In genomic region chrX:133688840-133689239, GRCm38 (mm10) we compare ENCODE assay signal across 8 mouse cellular contexts. TPM values are rescaled to one million over a fixed set of nuclear protein-coding genes. Genes with fewer than 3 reads are reported as not detected.
A peak's percentile ranks its signal among the peaks of the same experiment; 100 is the strongest.
DNase-seq lines count a peak whose midpoint lies in the region; ATAC-seq and TF ChIP-seq lines count a peak whose summit lies in the region.

Gene Pcdh19, minus strand, starts transcription at chrX:133688987.

- DNase-seq in thymus, adult 2 months, result peak; percentile 8
- DNase-seq in thymus, postnatal 0 days (ENCODE audit: low spot score), result no peak
- peak; percentile 90 for DNase-seq in embryonic facial prominence, embryonic 10.5 days (ENCODE audit: low spot score)
- DNase-seq in heart, adult 11 months, result peak; percentile 99
- peak; percentile 82 for DNase-seq in stomach, postnatal 0 days (ENCODE audit: low spot score)

- under 1% methylated on average over 16 of the region's 26 CpGs for WGBS in thymus, adult 2 months
- 20% methylated on average over 26 of the region's 26 CpGs for WGBS in embryonic facial prominence, embryonic 10.5 days
- 8% methylated on average over 21 of the region's 26 CpGs for WGBS in intestine, postnatal 0 days
- WGBS in limb, embryonic 12.5 days, result 26% methylated on average over 19 of the region's 26 CpGs
- WGBS in midbrain, embryonic 13.5 days, result 25% methylated on average over 16 of the region's 26 CpGs
- WGBS in stomach, postnatal 0 days, result 12% methylated on average over 16 of the region's 26 CpGs

- peak within 1 kb of the TSS; percentile 37 for H3K4me3 ChIP-seq in thymus, adult 2 months (ENCODE audit: control insufficient read depth, insufficient read depth, low read length)
- peak within 1 kb of the TSS; percentile 64 for H3K4me3 ChIP-seq in embryonic facial prominence, embryonic 10.5 days
- H3K4me3 ChIP-seq in intestine, postnatal 0 days (ENCODE audit: low read depth, low read length), result peak within 1 kb of the TSS; percentile 48
- H3K4me3 ChIP-seq in limb, embryonic 12.5 days (replicated peaks), result peak within 1 kb of the TSS; percentile 53
- peak within 1 kb of the TSS; percentile 58 for H3K4me3 ChIP-seq in midbrain, embryonic 13.5 days (replicated peaks)
- H3K4me3 ChIP-seq in stomach, postnatal 0 days (ENCODE audit: low read depth, low read length), result peak within 1 kb of the TSS; percentile 46

- no peak for TF ChIP-seq POLR2A in thymus, adult 2 months (IDR thresholded peaks at IDR 0.05; ENCODE audit: control insufficient read depth, extremely low read depth, insufficient read depth, low read length, poor library complexity)

- H3K4me2 ChIP-seq in intestine, postnatal 0 days (replicated peaks; ENCODE audit: low read depth), result peak within 1 kb of the TSS; percentile 76
- peak within 1 kb of the TSS; percentile 75 for H3K4me2 ChIP-seq in limb, embryonic 12.5 days
- H3K4me2 ChIP-seq in midbrain, embryonic 13.5 days (replicated peaks), result peak within 1 kb of the TSS; percentile 77
- H3K4me2 ChIP-seq in stomach, postnatal 0 days (replicated peaks; ENCODE audit: low read depth), result peak within 1 kb of the TSS; percentile 72

- no peak within 1 kb of the TSS for H3K27ac ChIP-seq in thymus, adult 2 months (ENCODE audit: control insufficient read depth, insufficient read depth, low read length)
- peak within 1 kb of the TSS; percentile 76 for H3K27ac ChIP-seq in embryonic facial prominence, embryonic 10.5 days (replicated peaks)
- H3K27ac ChIP-seq in intestine, postnatal 0 days (ENCODE audit: low read depth, low read length), result no peak within 1 kb of the TSS
- H3K27ac ChIP-seq in limb, embryonic 12.5 days, result peak within 1 kb of the TSS; percentile 53
- H3K27ac ChIP-seq in midbrain, embryonic 13.5 days, result peak within 1 kb of the TSS; percentile 81
- no peak within 1 kb of the TSS for H3K27ac ChIP-seq in stomach, postnatal 0 days (replicated peaks)

- H3K36me3 ChIP-seq in thymus, adult 2 months (ENCODE audit: control insufficient read depth, insufficient read depth, low read length), result no peaks in the 10 kb centered on the region
- no peaks in the 10 kb centered on the region for H3K36me3 ChIP-seq in embryonic facial prominence, embryonic 10.5 days (replicated peaks)
- no peaks in the 10 kb centered on the region for H3K36me3 ChIP-seq in intestine, postnatal 0 days (ENCODE audit: control insufficient read depth, insufficient read depth)
- H3K36me3 ChIP-seq in limb, embryonic 12.5 days, result no peaks in the 10 kb centered on the region
- H3K36me3 ChIP-seq in midbrain, embryonic 13.5 days, result no peaks in the 10 kb centered on the region
- no peaks in the 10 kb centered on the region for H3K36me3 ChIP-seq in stomach, postnatal 0 days (ENCODE audit: control insufficient read depth, insufficient read depth, low read length)

- H3K9ac ChIP-seq in intestine, postnatal 0 days (ENCODE audit: low read depth, low read length), result no peak within 1 kb of the TSS
- peak within 1 kb of the TSS; percentile 44; the same call in 1 of the 2 replicates for H3K9ac ChIP-seq in limb, embryonic 12.5 days (replicated peaks)
- H3K9ac ChIP-seq in midbrain, embryonic 13.5 days (replicated peaks), result peak within 1 kb of the TSS; percentile 72
- peak within 1 kb of the TSS; percentile 52 for H3K9ac ChIP-seq in stomach, postnatal 0 days (ENCODE audit: low read length)

- TF ChIP-seq CTCF in thymus, adult 2 months (IDR thresholded peaks at IDR 0.05; ENCODE audit: borderline replicate concordance, control insufficient read depth, extremely low read depth, insufficient read depth, low read length, poor library complexity), result no peak
- no peak for TF ChIP-seq CTCF in intestine, postnatal 0 days (IDR thresholded peaks at IDR 0.05; ENCODE audit: low read depth)
- no peak for TF ChIP-seq CTCF in stomach, postnatal 0 days (IDR thresholded peaks at IDR 0.05; ENCODE audit: low read depth)

- peaks cover 3% of the 10 kb centered on the region; the same call in 1 of the 2 replicates for H3K9me3 ChIP-seq in embryonic facial prominence, embryonic 10.5 days
- no peaks in the 10 kb centered on the region for H3K9me3 ChIP-seq in intestine, postnatal 0 days (ENCODE audit: control insufficient read depth)
- no peaks in the 10 kb centered on the region for H3K9me3 ChIP-seq in limb, embryonic 12.5 days
- no peaks in the 10 kb centered on the region for H3K9me3 ChIP-seq in midbrain, embryonic 13.5 days
- no peaks in the 10 kb centered on the region for H3K9me3 ChIP-seq in stomach, postnatal 0 days (ENCODE audit: control insufficient read depth, low read length)

- peaks cover 4% of the 10 kb centered on the region; the same call in 1 of the 2 replicates for H3K27me3 ChIP-seq in thymus, adult 2 months (ENCODE audit: control insufficient read depth, insufficient read depth, low read length)
- H3K27me3 ChIP-seq in embryonic facial prominence, embryonic 10.5 days (replicated peaks; ENCODE audit: low read depth, poor library complexity, severe bottlenecking), result peaks cover 88% of the 10 kb centered on the region
- H3K27me3 ChIP-seq in intestine, postnatal 0 days (replicated peaks; ENCODE audit: control insufficient read depth, insufficient read depth, low read length), result peaks cover 28% of the 10 kb centered on the region
- H3K27me3 ChIP-seq in limb, embryonic 12.5 days, result peaks cover 77% of the 10 kb centered on the region
- H3K27me3 ChIP-seq in midbrain, embryonic 13.5 days, result 0 out of 2 replicates have a peak, but pooled peaks cover 3% of the 10 kb centered on the region
- H3K27me3 ChIP-seq in stomach, postnatal 0 days (ENCODE audit: control insufficient read depth, insufficient read depth, low read length), result no peaks in the 10 kb centered on the region

- H3K4me1 ChIP-seq in thymus, adult 2 months (replicated peaks; ENCODE audit: control insufficient read depth, insufficient read depth, low read length), result no peaks in the 10 kb centered on the region; the same call in 1 of the 2 replicates
- H3K4me1 ChIP-seq in embryonic facial prominence, embryonic 10.5 days, result no peaks in the 10 kb centered on the region
- no peaks in the 10 kb centered on the region for H3K4me1 ChIP-seq in intestine, postnatal 0 days (replicated peaks; ENCODE audit: control insufficient read depth, insufficient read depth, low read length)
- H3K4me1 ChIP-seq in limb, embryonic 12.5 days (replicated peaks), result 0 out of 2 replicates have a peak, but pooled peaks cover 5% of the 10 kb centered on the region
- peaks cover 3% of the 10 kb centered on the region; the same call in 1 of the 2 replicates for H3K4me1 ChIP-seq in midbrain, embryonic 13.5 days (replicated peaks)
- H3K4me1 ChIP-seq in stomach, postnatal 0 days (replicated peaks; ENCODE audit: control insufficient read depth, insufficient read depth), result no peaks in the 10 kb centered on the region

- TF ChIP-seq EP300 in stomach, postnatal 0 days (optimal IDR thresholded peaks at IDR 0.05), result no peak

- peak; percentile 78 for ATAC-seq in intestine, postnatal 0 days
- peak; percentile 93 for ATAC-seq in limb, embryonic 12.5 days (ENCODE audit: insufficient number of reproducible peaks, insufficient read depth, low FRiP score, low TSS enrichment, low read depth)
- peak; percentile 94 for ATAC-seq in midbrain, embryonic 13.5 days
- ATAC-seq in stomach, postnatal 0 days (ENCODE audit: low FRiP score, low TSS enrichment), result peak; percentile 95

RNA-seq across cellular contexts. Expression of gene Pcdh19, which starts in this region (rescaled TPM):
- polyA plus RNA-seq in thymus, adult 2 months (2012; rRNA removed), result 0.46 TPM in 2 replicates
- 0.77 and 0.88 TPM in 2 replicates for polyA plus RNA-seq in thymus, postnatal 0 days (2015; fragmentation: Nextera tagmentation; extraction: Ambion mirVana)
- 3.4 and 5.1 TPM in 2 replicates for polyA plus RNA-seq in embryonic facial prominence, embryonic 10.5 days (2016; fragmentation: Nextera tagmentation; extraction: Ambion mirVana)
- polyA plus RNA-seq in intestine, postnatal 0 days (2015; fragmentation: Nextera tagmentation; extraction: Ambion mirVana), result 1.3 and 1.7 TPM in 2 replicates
- 3.5 and 5.2 TPM in 2 replicates for polyA plus RNA-seq in limb, embryonic 12.5 days (2016; fragmentation: Nextera tagmentation; extraction: Ambion mirVana)
- polyA plus RNA-seq in midbrain, embryonic 13.5 days (2015; fragmentation: Nextera tagmentation; extraction: Ambion mirVana), result 14.4 and 15.2 TPM in 2 replicates
- polyA plus RNA-seq in stomach, postnatal 0 days (2015; fragmentation: Nextera tagmentation; extraction: Ambion mirVana), result 1.2 and 2.5 TPM in 2 replicates

Comparison
In these comparisons a context has a peak if more than half of its experiments do, and no peak if none do; other contexts are left out.
1. Peak in DNase-seq and H3K4me3 ChIP-seq in thymus, adult 2 months; RNA of the gene not detected or under 1 TPM.
2. H3K27ac ChIP-seq: peak in embryonic facial prominence, embryonic 10.5 days (single experiment), limb, embryonic 12.5 days (single experiment) and midbrain, embryonic 13.5 days (single experiment); none in thymus, adult 2 months (single experiment), intestine, postnatal 0 days (single experiment) and stomach, postnatal 0 days (single experiment).
3. Peak in every context shown above with its lines, with median percentiles within 50 percentile points of each other: H3K4me3 ChIP-seq, ATAC-seq and H3K4me2 ChIP-seq.